Mouse (Mus musculus) stomach, embryonic 15.5 days (tissue): ENCODE measurements around the gene Cdh23. TPM values are rescaled to one million over a fixed set of nuclear protein-coding genes. Genes with fewer than 3 reads are reported as not detected.
A peak's percentile ranks its signal among the peaks of the same experiment; 100 is the strongest.

ENCODE experiments used
- ATAC-seq: fragments of 200-750 bp; cut with Nextera tagmentation; 2 replicates; pipeline ENCODE4 v1.8.0; 2017; ENCODE audit warnings: low read depth, moderate number of reproducible peaks, moderate TSS enrichment; ENCODE audit not compliant: insufficient read depth, low FRiP score
- H3K27ac ChIP-seq: fragments of 300-500 bp; sonication (generic); 2 replicates; pipeline ENCODE4 v1.5.1; 2015; ENCODE audit warnings: mild to moderate bottlenecking, inconsistent platforms
- H3K27me3 ChIP-seq: fragments of 300-500 bp; sonication (generic); replicated peaks from 2 replicates; pipeline ENCODE4 v1.6.1; 2015; ENCODE audit warnings: inconsistent platforms
- H3K36me3 ChIP-seq: fragments of 300-500 bp; sonication (generic); 2 replicates; pipeline ENCODE4 v1.6.1; 2015; ENCODE audit warnings: inconsistent platforms
- H3K4me1 ChIP-seq: fragments of 300-500 bp; sonication (generic); 2 replicates; pipeline ENCODE4 v1.6.1; 2015; ENCODE audit warnings: inconsistent platforms
- H3K4me2 ChIP-seq: fragments of 300-500 bp; sonication (generic); 2 replicates; pipeline ENCODE4 v1.6.1; 2015; ENCODE audit warnings: mild to moderate bottlenecking, inconsistent platforms
- H3K4me3 ChIP-seq: fragments of 300-500 bp; sonication (generic); replicated peaks from 2 replicates; pipeline ENCODE4 v1.5.1; 2015; ENCODE audit warnings: inconsistent platforms
- H3K9ac ChIP-seq: fragments of 300-500 bp; sonication (generic); 2 replicates; pipeline ENCODE4 v1.6.1; 2015; ENCODE audit warnings: inconsistent platforms
- H3K9me3 ChIP-seq: fragments of 300-500 bp; sonication (generic); 2 replicates; pipeline ENCODE4 v1.6.1; 2016; ENCODE audit warnings: inconsistent platforms
- WGBS: fragments of 180-500 bp; shearing (Covaris S2); methylation state at CpG from one replicate; pipeline ENCODE4 v1.1.7; 2015; 5-methylcytosine and 5-hydroxymethylcytosine counted together
- polyA plus RNA-seq: library from polyadenylated mRNA; unstranded; fragments of >200 nt; fragmentation: Nextera tagmentation; extraction: Ambion mirVana; gene quantifications from 2 replicates; pipeline ENCODE4 v1.2.1, GENCODE M21; 2015

Gene Cdh23
- polyA plus RNA-seq, 1 experiment from 2014 or later, result 0.44 TPM

DNA sequence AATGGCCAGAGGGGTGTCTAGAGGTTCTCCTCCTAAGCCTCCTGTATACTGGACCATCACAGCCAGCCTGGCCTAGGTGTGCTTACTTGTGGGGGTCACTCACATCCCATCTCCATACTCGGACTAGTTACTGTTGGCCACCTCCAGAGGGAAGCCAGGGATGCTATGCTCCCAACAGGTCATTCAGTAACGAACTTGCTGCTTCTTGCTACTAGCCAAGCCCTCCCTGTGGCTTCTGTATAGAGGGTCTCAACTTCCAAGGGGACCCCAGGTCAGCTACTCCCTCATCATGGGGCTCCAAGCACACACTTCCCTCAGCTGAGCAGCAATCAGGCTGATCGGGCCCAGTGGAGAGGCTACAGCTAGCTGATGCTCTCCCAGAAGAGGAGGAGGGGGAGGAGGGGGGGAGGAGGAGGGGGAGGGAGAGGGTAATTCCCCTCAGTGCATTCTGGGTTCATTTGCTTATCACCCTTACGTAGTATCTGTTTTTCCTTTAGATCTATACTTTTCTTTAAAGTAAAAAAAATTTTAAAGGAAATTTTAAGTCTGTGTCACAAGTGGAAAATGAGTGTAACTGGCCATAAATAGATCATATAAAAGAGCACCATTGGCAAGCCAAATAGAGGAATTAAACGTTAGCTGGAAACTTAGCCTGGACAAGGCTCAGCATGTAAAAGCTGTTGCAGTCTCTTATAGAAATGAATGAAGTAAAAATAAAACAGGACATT, 346.0 kb downstream of the Cdh23 start:
- Histone ChIP-seq H3K4me1 (peaks cover 64% of the 10 kb centered on the region), H3K9me3 (no peaks in the 10 kb centered on the region), H3K9ac (no peak overlapping the region), H3K4me3 (peak overlapping the region; percentile 17; the same call in 1 of the 2 replicates), H3K36me3 (no peaks in the 10 kb centered on the region), H3K27me3 (no peaks in the 10 kb centered on the region), H3K27ac (peak overlapping the region; percentile 94), H3K4me2 (peak overlapping the region; percentile 80)
- 45% methylated on average over 5 of the region's 5 CpGs for WGBS
- no peak for ATAC-seq

DNA sequence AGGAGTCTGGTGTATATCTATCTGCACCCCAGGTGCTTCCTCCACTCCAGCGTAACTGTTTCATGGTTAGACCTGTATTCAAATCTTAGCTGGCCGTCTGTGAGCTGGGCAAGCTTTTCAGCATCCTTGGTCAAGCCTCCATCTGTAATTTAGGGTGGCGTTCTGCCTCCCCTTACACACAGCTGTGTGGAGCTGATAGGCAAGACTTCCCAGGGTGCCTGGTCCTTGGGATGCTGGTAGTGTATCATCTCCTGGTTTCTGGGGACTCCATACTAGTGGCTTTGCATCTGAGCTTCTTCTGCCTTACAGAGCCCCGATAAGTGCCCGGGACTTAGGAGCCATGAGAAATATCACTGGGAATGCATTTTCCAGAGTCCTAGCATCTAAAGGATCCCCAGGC, 346.6 kb downstream of the Cdh23 start:
- H3K4me1 ChIP-seq, result peaks cover 64% of the 10 kb centered on the region
- no peak for ATAC-seq
- H3K27me3 ChIP-seq, result no peaks in the 10 kb centered on the region
- H3K4me2 ChIP-seq, result peak overlapping the region; percentile 80
- no peak overlapping the region for H3K9ac ChIP-seq
- H3K36me3 ChIP-seq, result no peaks in the 10 kb centered on the region
- H3K9me3 ChIP-seq, result no peaks in the 10 kb centered on the region
- peak overlapping the region; percentile 94 for H3K27ac ChIP-seq
- H3K4me3 ChIP-seq, result no peak overlapping the region
- WGBS, result 82% methylated on average over 5 of the region's 5 CpGs

DNA sequence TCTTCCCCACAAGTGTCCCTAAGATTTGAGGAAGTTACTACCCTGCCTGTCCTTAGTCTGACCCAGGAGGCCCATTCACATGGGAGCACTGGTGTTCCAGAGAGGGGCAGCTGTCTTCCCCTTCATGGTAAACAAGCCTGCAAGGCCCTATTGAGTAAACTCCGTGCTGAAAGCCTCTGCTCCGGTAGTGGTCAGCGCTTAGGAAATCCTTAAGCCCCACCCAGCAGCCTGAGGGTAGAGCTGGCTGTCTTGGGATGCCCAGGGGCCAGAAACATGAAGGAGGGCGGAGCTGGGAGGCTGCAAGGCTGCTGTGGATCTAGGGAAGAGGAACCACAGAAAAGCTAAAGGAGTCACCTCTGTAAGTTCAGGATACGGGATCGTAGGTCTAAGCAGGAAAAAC, 347.2 kb downstream of the Cdh23 start:
- Histone ChIP-seq H3K4me1 (peaks cover 63% of the 10 kb centered on the region), H3K4me3 (no peak overlapping the region), H3K36me3 (no peaks in the 10 kb centered on the region), H3K9ac (no peak overlapping the region), H3K4me2 (peak overlapping the region; percentile 80), H3K27ac (peak overlapping the region; percentile 94), H3K9me3 (no peaks in the 10 kb centered on the region), H3K27me3 (no peaks in the 10 kb centered on the region)
- ATAC-seq, result no peak
- WGBS, result 37% methylated on average over 6 of the region's 6 CpGs

- Histone ChIP-seq H3K36me3 (no peaks in the 10 kb centered on the region), H3K4me1 (peaks cover 54% of the 10 kb centered on the region), H3K27me3 (no peaks in the 10 kb centered on the region), H3K9me3 (no peaks in the 10 kb centered on the region), H3K4me2 (peak overlapping the region; percentile 80), H3K4me3 (peak overlapping the region; percentile 48), H3K27ac (peak overlapping the region; percentile 41; the same call in 1 of the 2 replicates), H3K9ac (no peak overlapping the region; the same call in 1 of the 2 replicates)
- WGBS, result 44% methylated on average over 9 of the region's 9 CpGs
- no peak for ATAC-seq
Measured at GRCm38 (mm10) chr10:60347768-60348610, 348.3 kb downstream of the Cdh23 start.

GRCm38 (mm10) chr10:60346701-60347405, 349.4 kb downstream of the Cdh23 start, which contains the start of gene Vsir:
TSS of gene Vsir (plus strand) at chr10:60346851.
- H3K4me1 ChIP-seq, result peaks cover 48% of the 10 kb centered on the region
- WGBS, result 2% methylated on average over 37 of the region's 37 CpGs
- peak within 1 kb of the TSS; percentile 48 for H3K4me3 ChIP-seq
- peak within 1 kb of the TSS; percentile 74 for H3K27ac ChIP-seq
- H3K4me2 ChIP-seq, result peak within 1 kb of the TSS; percentile 80
- peak within 1 kb of the TSS; percentile 37; the same call in 1 of the 2 replicates for H3K9ac ChIP-seq
- no peaks in the 10 kb centered on the region for H3K9me3 ChIP-seq
- ATAC-seq, result peak; percentile 41; the same call in 1 of the 2 replicates
- H3K36me3 ChIP-seq, result no peaks in the 10 kb centered on the region
- H3K27me3 ChIP-seq, result no peaks in the 10 kb centered on the region

DNA sequence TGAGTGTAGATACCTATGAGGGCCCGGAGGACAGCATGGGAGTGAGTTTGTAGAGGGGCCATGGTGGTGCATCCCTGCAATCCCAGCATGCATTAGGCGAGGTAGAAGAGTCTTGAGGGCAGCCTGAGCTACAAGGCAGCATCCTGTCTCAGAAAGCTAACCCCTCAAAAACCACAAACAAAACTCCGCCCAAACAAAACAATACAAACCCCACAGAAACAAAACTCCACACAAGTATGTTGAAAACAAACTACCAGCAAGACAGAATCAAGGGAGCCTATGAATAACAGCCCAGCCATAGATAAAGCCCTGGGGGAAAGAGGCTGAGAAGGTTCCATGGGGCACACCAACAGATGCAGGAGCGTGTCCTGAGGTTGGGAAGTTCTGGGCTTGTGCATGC, 350.2 kb downstream of the Cdh23 start:
- no peaks in the 10 kb centered on the region for H3K9me3 ChIP-seq
- peak overlapping the region; percentile 74; the same call in 1 of the 2 replicates for H3K27ac ChIP-seq
- H3K4me1 ChIP-seq, result peaks cover 40% of the 10 kb centered on the region
- no peak overlapping the region for H3K4me3 ChIP-seq
- H3K36me3 ChIP-seq, result no peaks in the 10 kb centered on the region
- no peak for ATAC-seq
- H3K9ac ChIP-seq, result no peak overlapping the region
- H3K4me2 ChIP-seq, result peak overlapping the region; percentile 80
- no peaks in the 10 kb centered on the region for H3K27me3 ChIP-seq
- 86% methylated on average over 4 of the region's 4 CpGs for WGBS

DNA sequence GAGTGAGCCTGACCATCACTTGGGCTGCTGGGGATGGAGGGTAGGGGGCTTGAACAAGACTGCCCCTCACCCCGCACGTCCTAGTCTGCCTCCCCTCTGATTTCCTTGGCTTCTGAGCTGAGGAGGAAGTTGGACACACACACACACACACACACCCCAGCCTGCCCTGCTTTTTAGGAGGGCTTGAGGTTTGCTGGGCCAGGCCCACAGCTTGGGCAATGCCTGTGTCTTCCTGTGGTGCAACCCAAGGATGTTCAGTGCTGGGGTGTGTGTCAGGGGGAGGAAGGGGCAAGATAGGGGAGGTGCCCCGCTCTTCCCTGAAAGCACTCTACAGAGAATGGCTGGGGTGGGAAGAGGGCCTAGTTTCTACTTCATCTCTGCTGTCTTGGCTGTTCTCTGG, 352.2 kb downstream of the Cdh23 start:
- no peak overlapping the region for H3K4me3 ChIP-seq
- H3K36me3 ChIP-seq, result no peaks in the 10 kb centered on the region
- no peak overlapping the region for H3K4me2 ChIP-seq
- WGBS, result 75% methylated on average over 3 of the region's 3 CpGs
- no peaks in the 10 kb centered on the region for H3K27me3 ChIP-seq
- H3K4me1 ChIP-seq, result peaks cover 26% of the 10 kb centered on the region
- H3K9ac ChIP-seq, result no peak overlapping the region
- H3K9me3 ChIP-seq, result no peaks in the 10 kb centered on the region
- H3K27ac ChIP-seq, result no peak overlapping the region
- ATAC-seq, result no peak

GRCm38 (mm10) chr10:60341528-60341927, 354.8 kb downstream of the Cdh23 start:
- no peak overlapping the region for H3K9ac ChIP-seq
- no peak overlapping the region for H3K27ac ChIP-seq
- no peaks in the 10 kb centered on the region for H3K9me3 ChIP-seq
- no peaks in the 10 kb centered on the region for H3K36me3 ChIP-seq
- no peaks in the 10 kb centered on the region for H3K27me3 ChIP-seq
- H3K4me3 ChIP-seq, result no peak overlapping the region
- H3K4me1 ChIP-seq, result peaks cover 7% of the 10 kb centered on the region
- ATAC-seq, result no peak
- H3K4me2 ChIP-seq, result no peak overlapping the region
- WGBS, result 67% methylated on average over 9 of the region's 9 CpGs

DNA sequence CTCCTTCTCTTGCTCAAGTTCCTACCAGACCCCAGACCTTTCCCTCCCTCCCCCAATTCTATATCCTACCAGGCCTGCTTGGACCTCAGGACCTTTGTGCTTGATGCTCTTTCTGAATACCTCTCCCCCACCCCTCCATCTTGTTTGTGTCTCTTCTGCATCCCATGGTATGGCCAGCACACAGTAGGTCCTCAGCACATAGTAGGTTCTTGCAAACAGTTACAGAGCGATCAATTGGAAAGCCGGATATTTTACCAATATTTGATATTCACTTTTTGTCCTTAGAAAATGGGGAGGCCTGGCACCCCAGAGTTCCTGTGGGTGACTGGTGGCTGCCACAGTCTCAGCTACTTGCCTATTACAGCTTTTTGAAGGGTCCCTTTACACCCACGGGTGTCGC, 361.3 kb downstream of the Cdh23 start:
- H3K4me2 ChIP-seq, result no peak overlapping the region
- no peak overlapping the region for H3K27ac ChIP-seq
- WGBS, result 92% methylated on average over 4 of the region's 4 CpGs
- H3K36me3 ChIP-seq, result no peaks in the 10 kb centered on the region
- H3K9ac ChIP-seq, result no peak overlapping the region
- no peaks in the 10 kb centered on the region for H3K9me3 ChIP-seq
- H3K4me1 ChIP-seq, result peaks cover 2% of the 10 kb centered on the region
- no peak for ATAC-seq
- H3K27me3 ChIP-seq, result no peaks in the 10 kb centered on the region
- H3K4me3 ChIP-seq, result no peak overlapping the region

- H3K4me3 ChIP-seq, result no peak overlapping the region
- H3K9ac ChIP-seq, result no peak overlapping the region
- WGBS, result 55% methylated on average over 7 of the region's 7 CpGs
- H3K27me3 ChIP-seq, result no peaks in the 10 kb centered on the region
- peaks cover 7% of the 10 kb centered on the region for H3K4me1 ChIP-seq
- H3K36me3 ChIP-seq, result no peaks in the 10 kb centered on the region
- no peak overlapping the region for H3K4me2 ChIP-seq
- peak; percentile 80 for ATAC-seq
- H3K27ac ChIP-seq, result no peak overlapping the region
- no peaks in the 10 kb centered on the region for H3K9me3 ChIP-seq
Measured at GRCm38 (mm10) chr10:60334583-60334982, 361.7 kb downstream of the Cdh23 start.

DNA sequence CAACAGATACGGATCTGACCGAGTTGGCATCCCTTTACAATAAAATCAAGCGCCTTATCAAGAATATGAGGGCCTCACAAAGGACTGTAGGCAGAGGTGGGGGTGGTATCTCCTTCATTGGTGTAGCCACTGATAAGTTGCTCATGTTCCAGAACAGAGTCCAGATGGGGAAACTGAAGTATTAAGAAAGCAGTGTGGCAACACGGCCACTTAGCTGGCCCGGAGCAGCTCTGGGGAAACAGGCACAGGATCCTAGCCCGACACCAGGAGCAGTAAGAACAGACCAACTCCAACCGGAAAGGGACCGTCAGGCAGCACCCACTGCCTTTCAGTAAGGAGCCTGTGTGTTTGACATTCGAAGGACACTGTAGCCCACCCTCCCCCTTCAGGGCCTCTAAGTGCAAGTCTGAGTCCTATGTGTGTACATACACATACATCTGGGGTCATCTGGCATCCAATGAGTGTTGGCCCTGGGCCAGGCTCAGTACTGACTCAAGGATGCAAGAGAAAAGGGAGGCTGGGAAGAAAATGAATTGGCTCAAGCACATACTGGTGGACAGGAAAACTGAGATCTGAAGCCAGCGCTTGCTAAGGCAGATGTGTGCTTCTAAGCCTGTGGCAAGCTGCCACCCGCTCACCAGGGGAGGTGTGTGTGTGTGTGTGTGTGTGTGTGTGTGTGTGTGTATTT, 367.2 kb downstream of the Cdh23 start:
- no peaks in the 10 kb centered on the region for H3K9me3 ChIP-seq
- H3K4me1 ChIP-seq, result peaks cover 14% of the 10 kb centered on the region
- 50% methylated on average over 11 of the region's 11 CpGs for WGBS
- H3K36me3 ChIP-seq, result no peaks in the 10 kb centered on the region
- H3K9ac ChIP-seq, result no peak overlapping the region
- H3K4me2 ChIP-seq, result no peak overlapping the region
- ATAC-seq, result peak; percentile 54; the same call in 1 of the 2 replicates
- H3K27me3 ChIP-seq, result no peaks in the 10 kb centered on the region
- no peak overlapping the region for H3K4me3 ChIP-seq
- peak overlapping the region; percentile 46; the same call in 1 of the 2 replicates for H3K27ac ChIP-seq
